Mouse (Mus musculus): ENCODE measurements around the gene Gm20388. TPM values are rescaled to one million over a fixed set of nuclear protein-coding genes. Genes with fewer than 3 reads are reported as not detected.
A peak's percentile ranks its signal among the peaks of the same experiment; 100 is the strongest.
"Not testable (repeated sequence)": the region's sequence is repeated elsewhere in the genome, so short reads cannot be mapped to it uniquely, and the experiment has no call there.

Gm20388 gene
- total RNA-seq, 4 experiments from 2014 or later: 0.17 to 15.1 (median 6.6) TPM

DNA sequence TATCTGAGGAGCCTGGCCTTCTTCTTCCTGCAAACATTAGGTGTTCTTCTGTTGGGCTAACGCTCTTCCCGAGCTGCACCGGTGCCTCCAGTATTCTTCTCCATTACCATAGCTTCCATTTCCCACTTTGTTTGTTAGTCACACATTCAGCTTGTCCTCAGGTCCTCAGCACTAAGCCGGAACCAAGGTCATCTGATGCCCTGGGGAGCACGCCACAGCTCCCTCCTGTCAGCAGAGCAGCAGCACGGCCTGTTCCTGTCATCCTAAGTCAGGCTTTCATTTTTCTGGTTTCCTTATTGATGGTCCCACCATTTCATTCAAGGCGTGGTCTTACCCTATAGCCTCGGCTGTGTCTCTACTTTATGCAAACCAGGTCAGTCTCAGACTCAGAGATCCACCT lies 3477.2 kb downstream of the Gm20388 start:
- DNase-seq (ENCODE audit: low spot score in 2 of 2): no peak

DNA sequence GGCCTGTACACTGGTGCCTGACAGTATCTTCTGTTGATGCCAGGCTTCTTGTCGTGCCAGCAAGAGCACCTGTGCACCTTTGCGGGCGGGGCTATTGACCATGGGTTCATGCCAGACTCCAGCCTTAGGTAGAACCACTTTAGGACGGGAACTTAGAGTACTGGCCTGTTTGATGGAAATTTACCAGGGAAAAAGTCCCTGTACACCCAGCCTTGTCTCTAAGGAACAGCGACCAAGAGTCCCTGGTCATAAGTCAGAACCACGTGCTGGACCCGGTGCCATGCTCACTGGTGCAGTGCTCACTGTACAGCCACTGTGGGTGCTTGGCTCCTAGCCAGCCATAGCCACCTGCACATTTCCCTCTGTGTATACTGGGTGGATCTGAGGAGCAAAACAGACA lies 3478.4 kb downstream of the Gm20388 start:
- DNase-seq (ENCODE audit: low spot score in 2 of 2): no peak

DNA sequence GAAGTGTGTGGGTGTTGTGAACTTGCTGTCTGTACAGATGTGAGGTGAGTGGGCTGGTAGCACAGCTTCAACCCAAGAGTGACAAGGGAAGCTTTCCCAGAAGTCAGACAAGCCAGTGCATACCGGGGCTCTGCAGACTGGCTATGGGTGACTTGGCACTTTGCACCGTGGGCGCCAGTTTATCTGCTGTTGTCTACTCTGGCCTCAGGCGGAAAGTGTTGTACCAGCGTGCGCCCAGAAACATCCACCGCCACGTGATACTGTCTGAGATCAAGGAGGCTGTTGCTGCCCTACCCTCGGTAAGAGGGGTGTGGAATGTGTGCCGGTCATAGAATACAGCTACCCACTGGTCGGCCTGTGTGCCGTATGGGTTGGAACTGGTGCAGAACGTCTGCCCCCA lies 3487.7 kb downstream of the Gm20388 start:
- DNase-seq (ENCODE audit: low spot score in 2 of 2): no peak

DNA sequence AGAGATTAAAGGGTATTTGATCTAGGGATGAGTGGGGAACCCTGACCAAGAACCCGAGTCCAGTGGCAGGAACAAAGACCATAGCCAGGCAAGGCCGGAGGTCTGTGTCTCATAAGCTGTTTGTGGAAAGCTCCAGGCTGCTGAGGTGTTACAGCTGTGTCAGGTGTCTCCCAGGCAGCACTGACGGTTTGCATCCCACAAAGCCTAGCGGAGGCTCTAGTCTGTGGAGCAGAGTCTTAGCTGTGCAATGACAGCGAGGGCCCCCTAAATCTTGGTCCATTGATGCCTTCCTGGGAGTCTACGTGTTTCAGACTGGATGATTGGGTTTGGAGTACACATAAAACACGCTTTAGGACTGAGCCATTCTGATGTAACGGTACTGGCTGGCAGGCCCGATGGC lies 3491.3 kb downstream of the Gm20388 start:
- no peak for DNase-seq (ENCODE audit: low spot score in 2 of 2)

DNA sequence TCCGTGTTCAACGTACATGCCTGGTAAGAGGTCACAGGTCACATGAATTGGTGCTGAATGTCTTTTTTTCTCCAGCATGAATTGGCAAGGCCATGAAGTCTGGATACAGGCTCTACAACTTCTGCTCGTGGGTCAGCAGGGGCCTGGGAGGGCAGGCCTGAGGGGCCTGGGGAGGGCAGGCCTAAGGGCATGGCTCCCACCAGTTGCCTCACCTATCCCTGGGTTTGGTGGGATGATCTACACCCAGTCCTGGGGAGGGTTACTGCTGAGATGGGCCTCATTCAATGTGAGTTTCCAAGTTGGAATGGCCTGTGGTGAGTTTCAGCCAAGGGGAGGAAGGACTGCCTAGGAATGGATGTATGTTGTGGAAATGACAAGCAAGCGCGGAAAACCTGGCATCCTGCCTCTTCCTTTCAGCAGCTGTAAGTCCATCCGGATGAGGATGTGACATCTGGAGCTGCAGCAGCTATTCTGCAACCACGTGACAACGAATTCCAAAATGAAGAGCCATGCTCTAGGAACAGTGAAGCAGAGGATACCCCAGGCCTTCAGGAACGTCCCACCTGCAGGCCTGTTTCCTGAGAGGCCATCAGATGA lies 3492.2 kb downstream of the Gm20388 start:
- DNase-seq (ENCODE audit: low spot score in 2 of 2): no peak

DNA sequence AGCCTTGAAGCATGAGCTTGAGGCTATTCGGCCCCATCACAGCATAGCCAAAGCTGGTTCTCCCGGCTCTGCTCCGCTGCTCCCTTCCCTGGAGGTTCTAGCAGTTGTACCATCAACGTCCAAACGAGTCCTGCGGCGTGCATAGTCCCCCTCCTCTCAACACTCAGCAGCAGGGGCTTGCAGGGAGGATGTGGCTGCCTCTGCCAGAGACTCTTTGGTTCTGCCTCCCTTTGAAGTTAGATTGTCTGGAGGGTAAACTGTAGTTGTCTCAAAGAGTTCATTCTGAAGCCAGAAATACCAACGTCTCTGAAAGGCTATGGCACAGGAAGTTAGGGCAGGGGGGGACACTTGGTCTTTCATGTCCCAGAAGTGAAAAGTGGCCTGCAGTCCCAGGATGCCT lies 3493.9 kb downstream of the Gm20388 start:
- DNase-seq (ENCODE audit: low spot score in 2 of 2): no peak

DNA sequence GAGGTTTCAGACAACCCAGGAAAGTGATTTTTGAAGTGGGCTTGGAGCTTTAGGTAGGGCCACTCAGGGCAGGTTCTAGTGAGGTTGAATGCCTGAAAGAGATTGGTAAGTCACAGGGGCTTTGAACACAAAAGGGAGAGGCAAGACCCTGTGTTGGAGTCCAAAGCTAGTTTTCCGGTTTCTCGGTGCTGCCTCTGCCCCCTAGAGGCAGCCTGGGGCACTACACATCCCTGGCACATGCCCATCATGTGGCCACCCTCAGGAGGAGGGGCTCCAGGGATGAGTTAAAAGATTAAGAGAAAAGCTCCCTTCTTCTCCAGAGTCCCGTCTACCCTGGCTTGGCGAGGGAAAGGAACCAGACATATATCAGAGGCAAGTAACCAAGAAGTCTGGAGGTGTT lies 3496.1 kb downstream of the Gm20388 start, which contains the start of gene Mc1r:
Gene Mc1r (plus strand): TSS at position 322 of the 400 bp plus-strand sequence.
- DNase-seq (ENCODE audit: low spot score in 2 of 2): peak in 1 of 2 experiments; percentile 72

DNA sequence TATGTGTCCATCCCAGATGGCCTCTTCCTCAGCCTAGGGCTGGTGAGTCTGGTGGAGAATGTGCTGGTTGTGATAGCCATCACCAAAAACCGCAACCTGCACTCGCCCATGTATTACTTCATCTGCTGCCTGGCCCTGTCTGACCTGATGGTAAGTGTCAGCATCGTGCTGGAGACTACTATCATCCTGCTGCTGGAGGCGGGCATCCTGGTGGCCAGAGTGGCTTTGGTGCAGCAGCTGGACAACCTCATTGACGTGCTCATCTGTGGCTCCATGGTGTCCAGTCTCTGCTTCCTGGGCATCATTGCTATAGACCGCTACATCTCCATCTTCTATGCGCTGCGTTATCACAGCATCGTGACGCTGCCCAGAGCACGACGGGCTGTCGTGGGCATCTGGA lies 3497.0 kb downstream of the Gm20388 start:
- no peak for DNase-seq (ENCODE audit: low spot score in 2 of 2)

DNA sequence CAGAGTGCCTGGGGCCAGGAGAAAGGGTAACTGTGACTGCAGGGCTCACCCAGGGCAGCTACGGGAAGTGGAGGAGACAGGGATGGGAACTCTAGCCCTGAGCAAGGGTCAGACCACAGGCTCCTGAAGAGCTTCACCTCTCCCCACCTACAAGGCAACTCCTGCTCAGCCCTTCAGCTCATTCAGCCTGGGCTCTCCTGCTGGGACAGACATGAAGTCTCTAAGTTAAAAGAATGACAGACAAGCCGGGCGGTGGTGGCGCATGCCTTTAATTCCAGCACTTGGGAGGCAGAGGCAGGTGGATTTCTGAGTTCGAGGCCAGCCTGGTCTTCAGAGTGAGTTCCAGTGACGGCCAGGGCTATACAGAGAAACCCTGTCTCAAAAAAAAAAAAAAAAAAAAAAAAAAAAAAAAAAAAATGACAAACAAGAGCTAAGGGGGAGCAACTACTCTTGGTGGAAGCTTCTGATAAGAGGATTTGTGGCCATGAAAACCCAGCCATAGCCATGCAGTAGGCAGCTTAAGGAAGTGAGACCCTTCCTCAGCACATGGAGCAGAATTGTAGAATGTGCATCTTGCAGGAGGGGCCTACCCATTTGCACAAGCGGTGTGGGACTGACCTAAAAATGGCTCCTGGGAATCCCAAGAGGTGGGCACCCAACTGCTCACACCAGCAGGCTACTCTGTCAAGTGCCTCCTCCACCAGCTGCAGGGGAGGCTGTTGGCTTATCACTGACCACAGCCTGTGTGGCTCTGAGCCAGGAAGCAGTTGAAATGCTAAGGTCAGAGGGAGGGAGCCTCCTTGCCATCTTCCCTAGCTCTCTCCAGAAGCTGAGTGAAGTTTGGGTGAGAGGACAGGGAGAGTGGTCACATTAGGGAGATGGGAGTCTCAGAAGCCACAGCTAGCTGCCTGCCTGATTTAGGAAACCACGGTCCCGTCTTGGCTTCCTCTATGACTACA lies 3498.2 kb downstream of the Gm20388 start:
- DNase-seq (ENCODE audit: low spot score in 2 of 2): no peak

DNA sequence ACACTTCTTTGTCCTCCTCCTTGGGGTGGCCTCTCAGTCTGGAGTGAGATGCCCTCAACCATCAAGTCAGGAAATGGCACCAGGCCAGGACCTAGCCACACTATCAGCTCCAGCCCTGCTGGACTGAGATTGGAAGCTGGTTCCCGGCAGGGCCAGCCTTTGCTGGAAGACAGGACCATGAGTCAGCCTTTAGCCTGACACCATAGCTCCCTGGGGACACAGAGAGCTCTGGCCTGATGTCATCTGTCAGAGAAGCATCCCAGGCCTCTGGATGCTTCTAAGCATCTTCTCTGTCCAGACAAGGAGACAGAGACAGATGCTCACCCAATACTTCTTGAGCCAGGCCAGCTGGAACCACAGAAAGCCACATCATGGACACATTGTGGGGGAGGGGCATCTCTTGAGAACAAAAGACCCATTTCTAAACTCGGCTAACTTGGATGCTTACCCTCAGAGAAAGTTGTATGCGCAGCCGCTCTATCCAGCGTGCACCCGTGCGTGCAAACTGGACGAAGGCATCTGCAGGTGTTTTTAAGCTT lies 3499.5 kb downstream of the Gm20388 start:
- no peak for DNase-seq (ENCODE audit: low spot score in 2 of 2)

DNA sequence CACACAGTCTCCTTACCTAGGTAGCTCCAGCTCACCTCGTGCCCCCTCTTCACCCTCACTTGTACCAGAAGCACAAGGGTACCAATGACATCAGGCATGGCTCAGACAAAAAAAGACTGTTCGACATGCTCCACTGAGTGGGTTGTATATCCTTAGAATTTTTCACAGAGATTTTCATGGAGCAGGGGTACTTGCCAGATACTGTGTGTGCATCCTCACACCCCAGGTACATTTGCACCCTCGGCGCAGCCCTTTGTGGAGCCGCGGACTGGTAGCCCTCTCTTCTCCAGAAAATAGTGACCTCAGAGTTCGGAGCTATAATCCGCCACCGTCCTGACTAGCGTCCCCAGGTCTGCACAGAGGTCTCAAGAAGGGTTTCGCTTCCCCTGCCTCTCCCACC lies 3500.1 kb downstream of the Gm20388 start:
- no peak for DNase-seq (ENCODE audit: low spot score in 2 of 2)

DNA sequence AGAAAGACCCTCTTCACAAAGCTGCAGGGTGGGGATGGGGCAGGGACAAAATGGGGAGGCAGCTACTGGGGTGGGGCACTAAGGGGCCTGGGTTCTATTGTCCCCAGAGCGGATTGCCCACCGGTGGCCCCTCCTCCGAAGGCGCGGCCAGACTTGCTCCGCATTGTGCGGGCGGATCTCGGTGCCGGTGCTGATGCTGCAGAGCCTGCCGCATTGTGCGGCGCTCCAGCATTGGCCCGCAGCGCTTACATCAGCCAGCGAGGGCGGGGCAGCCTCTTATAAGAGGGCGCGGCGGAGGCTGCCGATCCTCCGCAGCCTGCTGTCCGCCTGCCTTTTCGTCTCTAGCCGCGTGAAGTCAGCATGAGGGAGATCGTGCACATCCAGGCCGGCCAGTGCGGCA lies 3500.6 kb downstream of the Gm20388 start, which contains the start of gene Tubb3:
Gene Tubb3 (plus strand): TSS at position 179 of the 400 bp plus-strand sequence.
- DNase-seq (ENCODE audit: low spot score in 2 of 2): peak; percentile 88 to 90

DNA sequence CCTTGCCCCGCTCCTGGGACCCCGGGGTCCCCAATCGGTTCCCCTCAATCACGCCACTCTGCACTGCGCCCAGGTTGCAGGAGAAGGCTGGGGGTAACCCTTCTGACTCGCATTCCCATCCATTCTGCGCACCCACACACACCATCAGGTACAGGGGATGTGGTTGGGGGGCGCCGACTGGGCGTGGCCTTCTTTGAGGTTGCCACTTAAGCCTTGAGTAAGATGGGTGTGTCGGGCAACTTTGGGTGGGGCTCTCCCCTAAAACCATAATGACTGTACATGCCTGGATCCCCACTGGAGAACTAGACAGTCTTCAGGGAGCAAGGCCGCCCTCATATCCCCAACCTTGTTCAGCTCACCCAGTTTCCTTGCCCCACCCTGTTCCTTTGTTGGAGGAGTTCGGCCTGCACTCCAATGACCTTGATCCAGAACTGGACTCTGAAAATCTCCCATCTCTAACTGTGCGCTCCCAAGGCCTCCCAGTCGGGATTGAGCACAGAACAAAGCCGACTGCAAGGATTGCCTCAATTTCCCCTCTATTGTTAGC lies 3501.2 kb downstream of the Gm20388 start:
- DNase-seq (ENCODE audit: low spot score in 2 of 2): no peak

DNA sequence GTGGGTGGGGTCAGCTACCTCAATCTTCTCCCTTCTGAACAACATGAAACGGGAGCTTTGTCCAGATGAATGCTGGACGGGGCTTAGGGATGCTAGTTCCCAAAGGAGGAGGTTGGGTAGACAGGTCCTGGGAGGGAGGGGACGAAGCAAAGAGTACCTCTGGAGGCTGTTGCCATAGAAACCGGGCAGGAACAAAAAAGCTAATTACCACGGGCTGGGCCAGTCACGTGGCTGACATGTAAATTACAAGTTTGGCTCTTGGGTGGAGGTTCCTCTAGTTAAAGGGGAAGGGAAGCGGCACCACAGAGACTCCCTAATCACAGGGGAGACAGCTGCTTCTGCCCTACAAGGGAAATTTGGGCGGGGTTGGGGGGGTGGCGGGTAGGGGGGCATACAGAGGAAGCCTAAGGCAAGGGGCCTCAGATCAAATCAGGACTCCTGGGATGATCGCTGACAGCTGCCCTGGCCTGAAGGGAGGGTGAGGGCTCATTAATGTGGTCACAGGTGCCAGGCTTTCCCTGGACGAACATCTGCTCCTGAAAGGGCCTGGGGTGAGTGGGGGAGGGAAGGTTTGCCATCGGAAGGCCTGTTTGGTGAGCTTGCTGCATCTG lies 3502.0 kb downstream of the Gm20388 start:
- peak; percentile 82 to 86 for DNase-seq (ENCODE audit: low spot score in 2 of 2)

DNA sequence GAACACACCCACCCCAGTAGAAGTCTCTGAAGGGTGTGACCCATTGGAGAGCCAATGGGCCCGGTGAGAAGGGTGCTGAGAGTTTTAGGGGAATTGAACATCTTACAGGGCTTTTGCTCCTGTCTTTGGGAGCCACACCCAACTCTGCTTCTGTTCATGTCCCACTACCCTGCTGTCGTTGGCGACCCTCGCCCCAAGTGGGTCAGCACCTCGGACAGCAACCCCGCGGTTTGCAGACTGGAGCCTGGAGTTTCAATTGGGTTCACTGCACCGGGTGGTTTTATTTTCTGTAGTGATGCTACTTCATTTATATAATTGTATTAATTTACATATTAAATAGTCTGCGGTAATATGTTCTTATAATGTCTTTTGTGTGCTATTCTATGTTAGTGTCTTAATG lies 3503.6 kb downstream of the Gm20388 start:
- DNase-seq (ENCODE audit: low spot score in 2 of 2): no peak

DNA sequence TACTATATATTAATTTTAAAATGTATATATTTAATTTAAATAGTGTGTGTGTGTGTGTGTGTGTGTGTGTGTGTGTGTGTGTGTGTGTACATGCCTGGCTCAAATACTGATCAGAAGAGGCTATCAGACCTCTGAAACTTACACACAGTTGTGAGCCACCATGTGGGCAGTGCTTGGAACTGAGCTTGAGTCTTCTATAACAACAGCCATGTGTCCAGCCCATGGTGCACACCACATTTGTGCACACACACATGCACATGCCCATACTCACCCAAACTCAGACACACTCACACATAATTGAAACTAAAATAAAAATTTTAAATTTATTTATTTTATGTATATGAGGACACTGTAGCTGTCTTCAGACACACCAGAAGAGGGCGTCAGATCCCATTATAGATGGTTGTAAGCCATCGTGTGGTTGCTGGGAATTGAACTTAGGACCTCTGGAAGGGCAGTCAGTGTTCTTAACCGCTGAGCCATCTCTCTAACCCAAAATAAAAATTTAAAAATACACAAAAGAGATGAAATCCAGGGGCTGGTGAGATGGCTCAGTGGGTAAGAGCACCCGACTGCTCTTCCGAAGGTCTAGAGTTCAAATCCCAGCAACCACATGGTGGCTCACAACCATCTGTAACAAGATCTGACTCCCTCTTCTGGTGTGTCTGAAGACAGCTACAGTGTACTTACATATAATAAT lies 3504.5 kb downstream of the Gm20388 start:
- not testable (repeated sequence) for DNase-seq (ENCODE audit: low spot score in 2 of 2)

DNA sequence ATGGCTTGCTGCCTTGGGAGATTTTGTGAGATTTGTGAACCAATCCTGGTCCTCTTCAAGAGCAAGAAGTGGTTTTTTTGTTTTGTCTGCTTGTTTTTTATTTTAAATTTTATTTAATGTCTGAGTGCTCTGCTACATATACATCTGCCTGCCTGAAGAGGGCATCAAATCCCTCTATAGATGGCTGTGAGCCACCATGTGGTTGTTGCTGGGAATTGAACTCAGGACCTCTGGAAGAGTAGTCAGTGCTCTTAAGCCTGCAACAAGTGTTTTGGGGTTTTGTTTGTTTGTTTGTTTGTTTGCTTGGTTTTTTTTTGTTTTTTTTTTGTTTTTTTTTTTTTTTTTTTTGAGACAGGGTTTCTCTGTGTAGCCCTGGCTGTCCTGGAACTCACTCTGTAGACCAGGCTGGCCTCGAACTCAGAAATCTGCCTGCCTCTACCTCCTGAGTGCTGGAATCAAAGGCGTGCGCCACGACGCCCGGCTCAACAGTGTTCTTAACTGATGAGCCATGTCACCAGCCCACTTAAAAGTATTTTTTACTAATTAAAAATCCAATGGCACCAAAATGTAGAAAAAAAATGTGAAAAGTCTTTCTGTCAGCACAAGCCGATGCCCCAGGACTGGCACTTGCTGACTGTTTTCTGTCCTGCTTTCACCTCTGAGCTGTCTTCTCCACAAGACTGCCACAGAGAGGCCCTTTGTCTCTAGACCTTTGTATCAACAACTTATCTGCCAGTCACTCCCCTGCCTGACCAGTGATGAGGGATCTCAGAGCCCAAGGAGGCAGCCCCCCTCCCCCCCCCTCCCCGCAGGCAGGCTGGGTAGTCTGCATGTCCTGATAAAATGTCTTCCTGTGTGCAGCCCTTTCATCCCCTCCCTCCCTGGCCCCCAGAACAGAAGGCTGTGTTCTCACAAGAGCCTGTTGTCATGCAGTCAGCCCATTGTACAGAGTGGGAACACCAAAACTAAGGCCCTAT lies 3505.6 kb downstream of the Gm20388 start:
- DNase-seq (ENCODE audit: low spot score in 2 of 2): no peak

DNA sequence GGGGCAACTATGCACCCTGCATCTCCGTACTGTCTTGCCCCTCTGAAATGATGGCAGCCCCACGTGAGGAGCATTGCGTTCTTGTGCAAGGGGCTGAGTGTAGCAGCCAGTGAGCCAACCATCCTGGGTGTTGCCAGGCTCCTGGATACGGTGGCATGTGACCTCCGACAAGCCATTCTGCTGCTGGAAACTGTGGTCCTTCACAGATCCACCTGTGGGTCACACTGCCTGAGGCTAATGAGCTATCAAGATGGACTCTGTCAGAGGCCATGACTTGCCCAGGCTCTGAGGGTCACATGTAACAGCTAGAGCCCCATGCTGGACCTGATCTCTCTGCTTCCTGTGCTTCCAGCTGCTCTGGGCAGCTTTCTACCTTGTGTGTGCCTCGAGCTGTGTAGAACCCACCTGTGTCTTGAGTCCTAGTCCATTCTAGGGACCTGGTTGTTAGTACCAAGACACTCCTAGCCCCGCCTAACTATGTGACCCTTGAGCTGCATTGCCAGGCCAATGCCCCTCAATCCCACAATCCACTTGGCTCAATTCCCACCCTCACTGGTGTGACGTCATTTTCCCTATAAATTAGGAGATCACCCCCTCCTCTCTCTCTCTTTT lies 3506.4 kb downstream of the Gm20388 start:
- no peak for DNase-seq (ENCODE audit: low spot score in 2 of 2)

DNA sequence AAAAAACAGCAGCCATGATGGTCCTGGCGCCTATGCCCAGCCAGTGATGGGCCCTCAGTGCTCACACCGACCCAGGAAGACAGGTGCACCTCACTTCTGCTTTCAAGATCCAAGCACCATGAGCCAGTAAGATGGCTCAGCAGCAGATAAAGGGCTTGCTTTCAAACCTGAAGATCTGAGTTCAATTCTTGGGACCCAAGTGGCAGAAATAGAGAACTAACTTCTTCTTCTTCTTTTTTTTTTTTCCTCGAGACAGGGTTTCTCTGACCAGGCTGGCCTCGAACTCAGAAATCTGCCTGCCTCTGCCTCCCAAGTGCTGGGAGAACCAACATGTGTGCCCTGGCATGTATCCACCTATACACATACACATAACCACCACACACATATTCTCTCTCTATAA lies 3509.1 kb downstream of the Gm20388 start:
- DNase-seq (ENCODE audit: low spot score in 2 of 2): no peak
